Mouse (Mus musculus) adrenal gland, postnatal 36 days (tissue): Measurements from ENCODE around the gene Degs2. TPM values are rescaled to one million over a fixed set of nuclear protein-coding genes. Genes with fewer than 3 reads are reported as not detected.

Source experiments
- DNase-seq, 2 experiments: peaks; one replicate each; pipeline ENCODE4 v3.0.0; 2021; ENCODE audit warnings: mixed read lengths in 1 of 2
- total RNA-seq, 2 experiments: library from RNA; stranded (reverse); gene quantifications; 2 replicates each; pipeline ENCODE4 v1.2.3; 2021

Gene Degs2
- total RNA-seq, 2 experiments from 2014 or later: 0.23 TPM; not detected in 1

- DNase-seq: no peak
Measured at GRCm38 (mm10) chr12:108699576-108699975, 2.5 kb downstream of the Degs2 start.

GRCm38 (mm10) chr12:108698697-108699471 is 3.2 kb downstream of the Degs2 start:
- DNase-seq: no peak

GRCm38 (mm10) chr12:108694223-108694622 is 7.9 kb downstream of the Degs2 start:
- no peak for DNase-seq

DNA sequence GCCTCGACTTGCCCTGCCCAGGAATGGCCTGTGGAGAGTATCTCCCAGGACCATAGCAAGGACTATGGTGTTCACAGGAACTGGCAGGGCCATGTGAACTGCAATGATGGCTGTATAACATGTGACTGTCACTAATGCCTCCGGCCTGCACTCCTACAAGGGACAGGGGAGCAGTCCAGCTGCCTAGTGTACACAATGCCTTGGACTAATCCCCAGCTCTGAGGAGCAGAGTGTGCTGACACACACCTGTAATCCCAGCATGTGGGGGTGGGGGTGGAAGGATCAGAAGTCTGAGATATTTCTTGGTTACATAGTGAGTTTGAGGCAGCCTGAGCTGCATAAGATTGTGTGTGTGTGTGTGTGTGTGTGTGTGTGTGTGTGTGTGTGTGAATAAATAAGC is 8.5 kb downstream of the Degs2 start:
- no peak for DNase-seq

DNA sequence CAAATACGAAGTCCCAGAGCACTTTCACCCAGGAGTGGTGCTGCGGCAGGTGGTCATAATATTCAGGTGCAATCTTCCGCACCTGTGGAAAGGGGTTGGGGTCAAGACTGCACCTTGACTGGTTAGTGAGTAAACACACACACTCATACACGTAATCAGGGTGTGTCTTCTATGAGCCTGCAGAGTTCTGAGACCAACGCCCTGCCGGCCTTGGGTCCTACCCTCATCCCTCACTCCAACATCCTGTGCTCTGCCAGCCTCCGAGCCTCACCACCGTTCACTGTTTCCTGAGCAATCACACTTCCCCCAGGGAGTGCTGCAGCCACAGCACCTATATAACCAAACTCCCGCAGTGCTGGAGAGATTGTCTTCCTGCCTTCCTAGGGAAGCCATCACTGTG is 11.6 kb downstream of the Degs2 start:
- no peak for DNase-seq

DNA sequence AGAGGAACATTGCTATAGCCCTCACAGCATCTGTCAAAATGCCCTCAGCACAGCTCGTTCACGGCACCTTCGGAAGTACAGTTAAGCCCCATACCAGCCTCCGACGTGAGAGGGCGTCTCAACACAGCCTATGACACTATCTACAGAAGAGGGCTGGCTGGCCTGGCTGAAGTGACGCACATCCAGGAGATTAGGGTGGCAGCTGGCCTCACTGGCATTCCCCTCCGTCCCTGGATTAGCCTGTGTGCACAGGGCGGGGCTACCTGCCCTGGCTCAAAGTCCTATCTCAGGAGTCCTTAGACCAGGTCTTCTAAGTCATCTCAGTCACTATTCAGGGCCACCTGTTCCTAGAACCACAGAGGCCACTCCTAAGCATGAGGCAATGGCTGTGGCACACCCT is 12.9 kb downstream of the Degs2 start:
- no peak for DNase-seq

DNA sequence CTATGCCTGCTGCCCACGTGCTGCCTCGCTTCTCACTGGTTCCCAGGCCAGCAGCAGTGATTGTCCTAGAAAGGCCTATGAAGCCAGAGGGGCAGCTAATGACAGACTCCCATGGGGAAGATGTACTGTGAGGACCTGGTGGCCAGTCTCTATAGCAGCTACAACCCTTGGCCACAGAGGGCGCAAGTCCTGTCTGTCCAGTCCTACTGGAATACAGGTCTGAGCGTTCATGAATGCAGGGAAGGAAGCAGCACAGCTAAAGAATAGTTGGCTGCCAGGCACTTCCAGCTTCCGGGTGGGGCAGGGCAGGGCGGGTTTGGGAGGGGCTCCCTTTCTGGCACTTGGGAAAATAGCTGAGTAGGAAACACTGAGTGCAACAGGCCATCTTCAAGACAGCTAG is 15.2 kb downstream of the Degs2 start:
- DNase-seq: peak; percentile 14 to 15

DNA sequence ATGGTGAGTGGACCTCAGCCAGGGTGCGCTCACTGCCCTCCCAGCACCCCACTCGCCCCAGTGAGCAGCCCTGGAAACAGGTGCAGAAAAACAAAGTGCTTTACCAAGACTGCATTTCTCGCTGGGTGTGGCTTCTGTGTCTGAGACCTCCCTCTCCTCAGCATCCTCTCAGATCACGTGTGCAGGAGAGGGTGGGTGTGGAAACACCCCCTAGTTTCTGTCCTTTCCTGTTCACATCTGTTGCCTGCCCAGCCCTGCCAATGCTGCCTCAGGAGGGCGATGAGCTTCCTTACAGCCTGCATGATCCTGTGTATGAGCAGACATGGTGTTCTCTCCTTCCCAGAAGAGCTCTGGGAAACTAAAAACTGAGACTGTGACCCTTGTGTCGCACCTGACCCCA is 15.7 kb downstream of the Degs2 start:
- no peak for DNase-seq

- DNase-seq: peak in 1 of 2 experiments; percentile 15
Measured at GRCm38 (mm10) chr12:108682240-108683023, 19.7 kb downstream of the Degs2 start.

GRCm38 (mm10) chr12:108680861-108681260 is 21.3 kb downstream of the Degs2 start:
- DNase-seq: peak in 1 of 2 experiments; percentile 15

DNA sequence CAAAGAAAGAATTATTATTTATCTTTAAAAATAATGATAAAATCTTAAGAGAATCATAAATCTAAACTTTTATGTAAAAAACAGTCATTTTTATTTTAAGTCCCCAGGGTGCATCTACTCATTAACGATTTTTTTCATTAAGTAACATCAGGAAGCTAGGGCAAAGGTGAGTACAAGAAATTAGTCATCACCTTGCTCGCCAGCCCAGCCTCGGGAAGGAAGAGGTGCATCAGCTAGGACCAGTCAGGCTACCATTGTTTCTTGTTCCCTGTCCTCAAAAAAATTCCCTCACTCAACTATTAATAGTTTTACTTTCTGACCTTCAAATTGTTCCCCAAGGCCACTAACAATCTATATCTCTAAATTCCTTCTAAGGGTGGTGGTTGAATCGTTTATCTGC is 23.7 kb downstream of the Degs2 start:
- no peak for DNase-seq

DNA sequence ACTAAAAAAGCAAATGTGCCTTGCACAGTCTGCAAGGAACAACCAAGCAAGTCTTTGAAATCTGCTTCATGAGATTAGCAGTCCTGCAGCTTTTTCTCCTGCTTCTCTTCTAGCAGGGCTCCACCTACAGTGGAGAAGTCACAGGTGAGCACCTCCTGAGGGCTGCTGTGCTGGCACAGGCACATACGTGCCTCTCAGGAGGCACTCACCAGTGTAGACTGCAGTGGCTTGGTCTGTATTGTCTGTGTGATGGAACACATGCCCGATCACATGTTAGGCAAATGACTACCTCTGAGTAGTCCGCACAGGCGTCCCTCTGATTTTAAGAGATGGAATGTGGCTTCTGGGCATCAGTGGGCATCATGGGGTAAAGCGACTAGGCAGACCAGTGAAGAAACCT is 25.0 kb downstream of the Degs2 start:
- DNase-seq: no peak

GRCm38 (mm10) chr12:108675614-108676401 is 26.3 kb downstream of the Degs2 start:
- DNase-seq: no peak

DNA sequence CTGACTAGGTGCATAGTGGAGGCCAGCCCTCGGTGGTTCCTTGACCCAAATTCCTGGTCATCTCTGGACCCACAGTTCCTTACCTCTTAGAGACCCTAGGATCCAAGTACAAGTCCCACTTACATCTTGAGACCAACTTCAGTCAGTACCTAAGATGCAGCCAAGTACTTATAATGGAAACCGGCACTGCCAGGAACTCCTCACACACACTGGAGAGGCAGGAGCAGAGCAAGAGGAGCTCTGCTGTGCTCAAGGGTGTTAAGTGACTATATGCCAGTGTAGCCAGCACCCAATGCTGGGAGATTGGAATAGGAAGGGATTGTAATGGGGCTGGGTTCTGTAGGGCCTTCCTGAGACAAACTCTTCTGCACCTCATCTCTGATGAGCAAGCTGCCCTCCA is 27.2 kb downstream of the Degs2 start:
- no peak for DNase-seq

GRCm38 (mm10) chr12:108674502-108674901 is 27.6 kb downstream of the Degs2 start:
- DNase-seq: peak; percentile 6 to 20

- no peak for DNase-seq
Measured at GRCm38 (mm10) chr12:108673546-108673945, 28.6 kb downstream of the Degs2 start.

DNA sequence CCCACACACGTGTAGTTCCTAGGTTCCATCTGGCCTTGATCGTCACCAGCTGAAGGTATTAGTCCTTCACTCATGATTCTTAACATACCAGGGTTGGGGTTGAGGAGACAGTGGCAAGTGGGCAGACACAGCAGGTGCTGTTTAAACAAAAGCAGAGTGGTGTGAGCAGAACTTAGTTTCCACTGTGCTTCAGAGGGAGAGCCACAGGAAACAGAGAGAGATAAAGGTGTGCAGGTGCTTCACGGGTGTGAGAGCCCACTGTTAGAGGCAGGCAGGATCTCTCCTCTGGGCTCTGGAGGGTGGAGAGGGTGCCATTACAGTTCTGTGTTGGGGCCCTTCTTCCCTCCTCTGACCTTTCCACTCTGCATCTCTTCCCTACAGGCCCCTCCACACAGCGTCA is 29.2 kb downstream of the Degs2 start:
- no peak for DNase-seq

GRCm38 (mm10) chr12:108671541-108671940 is 30.6 kb downstream of the Degs2 start:
- no peak for DNase-seq

DNA sequence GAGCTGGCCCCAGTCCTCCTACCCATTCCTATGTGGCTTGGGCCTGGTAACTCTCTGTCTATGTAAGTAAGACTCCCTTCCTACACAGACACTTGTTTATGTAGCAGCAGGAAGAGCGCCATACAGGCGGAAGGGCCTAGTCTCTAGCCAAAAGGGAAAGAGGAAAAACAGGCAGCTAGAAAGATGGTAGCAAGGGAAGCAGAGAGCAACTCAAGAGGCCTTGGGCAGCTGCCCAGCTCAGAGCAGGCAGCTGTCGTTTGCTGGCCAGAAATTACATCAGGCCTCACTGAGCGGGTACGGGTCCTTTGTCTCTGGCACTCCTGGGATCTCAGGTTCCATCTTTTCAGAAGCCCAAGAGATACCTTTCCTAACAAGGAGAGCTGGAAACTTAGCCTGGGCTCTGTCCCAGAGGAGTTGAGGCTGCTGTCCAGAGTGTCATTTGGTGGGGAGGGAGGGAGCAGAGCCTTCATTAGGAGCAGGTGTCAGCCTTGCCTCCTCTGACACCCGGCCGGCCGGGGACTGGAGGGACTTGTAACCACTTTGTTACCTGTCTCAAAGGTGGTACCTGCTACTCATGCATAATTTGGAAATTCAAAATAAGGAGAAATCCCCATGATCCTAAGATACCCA is 33.4 kb downstream of the Degs2 start:
- peak in 1 of 2 experiments; percentile 13 for DNase-seq

DNA sequence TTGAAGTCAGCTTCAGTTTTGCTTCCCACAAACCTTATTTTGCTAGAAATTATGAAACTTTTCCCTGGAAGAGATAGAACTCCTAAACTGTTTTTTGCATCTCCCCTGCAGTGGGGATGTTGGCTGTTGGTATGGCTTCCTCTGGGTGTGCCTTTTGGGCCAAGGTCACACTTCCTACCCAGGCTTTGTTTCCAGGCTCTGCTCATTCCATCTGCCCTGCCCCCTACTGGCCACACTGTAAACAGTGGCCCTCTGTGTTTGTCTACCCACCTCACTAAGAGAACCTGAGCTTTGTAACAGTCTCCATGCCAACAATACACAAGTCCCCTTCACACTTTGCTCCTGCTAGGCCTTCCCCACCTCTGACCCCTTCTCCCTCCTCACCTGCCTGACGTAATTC is 44.8 kb downstream of the Degs2 start:
- peak; percentile 59 to 62 for DNase-seq

DNA sequence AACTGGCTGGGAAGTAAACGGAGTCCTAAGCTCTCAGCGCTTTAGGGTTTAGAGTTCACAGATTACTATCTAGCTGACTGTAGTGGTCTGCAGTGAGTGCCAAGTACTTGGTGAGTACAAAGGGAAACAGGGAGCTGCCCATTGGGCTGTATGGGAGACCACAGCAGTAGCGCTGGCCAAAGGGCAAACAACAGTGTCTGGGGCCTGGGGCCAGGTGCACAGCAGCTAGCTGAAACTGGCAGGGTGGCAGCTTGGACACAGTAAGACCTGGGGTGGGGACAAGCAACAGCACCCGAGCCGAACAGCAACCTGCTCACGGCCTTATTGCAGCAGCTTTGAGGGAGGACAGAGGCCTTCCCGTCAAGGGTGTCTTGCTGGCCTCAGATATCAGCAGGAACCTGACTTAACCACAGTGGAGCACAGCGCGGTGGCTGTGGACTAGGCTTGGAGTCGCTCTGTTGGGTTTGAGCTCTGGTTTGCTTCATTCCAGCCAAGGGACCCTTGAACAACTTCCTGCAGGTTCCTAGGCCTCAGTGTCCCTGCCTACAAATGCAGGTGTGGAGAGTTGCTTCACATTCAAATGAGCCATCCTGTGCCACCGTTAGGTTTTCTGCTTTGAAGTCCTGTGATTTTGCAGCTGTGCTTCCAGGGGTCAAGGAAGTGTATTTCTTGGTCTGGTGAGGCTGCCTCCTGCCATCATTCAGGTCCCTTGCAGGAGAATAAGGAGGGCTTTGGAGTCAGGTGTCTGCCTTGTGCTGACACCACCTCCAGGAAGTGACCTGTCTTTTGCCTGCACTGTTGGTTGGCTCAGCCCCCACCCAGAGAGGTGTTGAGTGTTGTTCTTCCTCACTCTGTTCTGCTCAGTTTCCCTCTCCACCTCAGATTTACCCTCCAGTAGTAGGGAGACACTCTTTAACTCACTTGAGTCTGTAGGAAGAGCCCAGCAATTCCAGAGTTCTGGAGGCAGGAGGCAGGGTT is 48.5 kb downstream of the Degs2 start:
- no peak for DNase-seq
